Mouse (Mus musculus) spleen, adult 2 months (tissue): Measurements from ENCODE around the gene Dguok. TPM values are rescaled to one million over a fixed set of nuclear protein-coding genes. Genes with fewer than 3 reads are reported as not detected.

Experiments used
- DNase-seq, 2 experiments: peaks; one replicate each; pipeline versions ENCODE4 v3.0.0 to v3.0.0-alpha.2; 2012 to 2021; ENCODE audit warnings: low spot score in 2 of 2, low read depth in 1 of 2
- H3K27ac ChIP-seq: fragments of 200-500 bp; 2 replicates; pipeline ENCODE4 v1.5.1; 2012; ENCODE audit warnings: low read length, inconsistent platforms; ENCODE audit not compliant: insufficient read depth
- H3K27me3 ChIP-seq: fragments of 200-500 bp; 2 replicates; pipeline ENCODE4 v1.6.1; 2012; ENCODE audit warnings: mild to moderate bottlenecking, moderate library complexity, low read length, inconsistent platforms; ENCODE audit not compliant: control insufficient read depth, insufficient read depth
- H3K36me3 ChIP-seq: fragments of 200-500 bp; 2 replicates; pipeline ENCODE4 v1.6.1; 2012; ENCODE audit warnings: mild to moderate bottlenecking, low read length, inconsistent platforms; ENCODE audit not compliant: control insufficient read depth, insufficient read depth
- H3K4me1 ChIP-seq: fragments of 200-500 bp; 2 replicates; pipeline ENCODE4 v1.6.1; 2011; ENCODE audit warnings: inconsistent platforms; ENCODE audit not compliant: control insufficient read depth, insufficient read depth, insufficient read length
- H3K4me3 ChIP-seq: fragments of 200-500 bp; 2 replicates; pipeline ENCODE4 v1.5.1; 2011; ENCODE audit warnings: mild to moderate bottlenecking, inconsistent platforms; ENCODE audit not compliant: insufficient read depth, insufficient read length; ENCODE audit errors: extremely low read depth
- CTCF ChIP-seq: fragments of 200-500 bp; IDR thresholded peaks from 2 replicates; pipeline ENCODE4 v1.5.1; 2011; ENCODE audit warnings: mild to moderate bottlenecking, inconsistent platforms; ENCODE audit not compliant: insufficient read depth, insufficient read length, insufficient replicate concordance; ENCODE audit errors: extremely low read depth
- POLR2A ChIP-seq: fragments of 200-500 bp; IDR thresholded peaks from 2 replicates; pipeline ENCODE4 v1.6.1; 2011; ENCODE audit warnings: low read depth, low read length, inconsistent platforms
- WGBS: fragments of 180-500 bp; shearing (Covaris S2); methylation state at CpG from one replicate; pipeline ENCODE4 v1.1.7; 2018; 5-methylcytosine and 5-hydroxymethylcytosine counted together
- polyA plus RNA-seq: library from polyadenylated mRNA; depleted of rRNA; stranded (reverse); fragments of >200 nt; gene quantifications from 2 replicates; pipeline ENCODE4 v1.2.3, GENCODE M21; 2012

The Dguok gene
- polyA plus RNA-seq, 1 experiment: 41.8 TPM

DNA sequence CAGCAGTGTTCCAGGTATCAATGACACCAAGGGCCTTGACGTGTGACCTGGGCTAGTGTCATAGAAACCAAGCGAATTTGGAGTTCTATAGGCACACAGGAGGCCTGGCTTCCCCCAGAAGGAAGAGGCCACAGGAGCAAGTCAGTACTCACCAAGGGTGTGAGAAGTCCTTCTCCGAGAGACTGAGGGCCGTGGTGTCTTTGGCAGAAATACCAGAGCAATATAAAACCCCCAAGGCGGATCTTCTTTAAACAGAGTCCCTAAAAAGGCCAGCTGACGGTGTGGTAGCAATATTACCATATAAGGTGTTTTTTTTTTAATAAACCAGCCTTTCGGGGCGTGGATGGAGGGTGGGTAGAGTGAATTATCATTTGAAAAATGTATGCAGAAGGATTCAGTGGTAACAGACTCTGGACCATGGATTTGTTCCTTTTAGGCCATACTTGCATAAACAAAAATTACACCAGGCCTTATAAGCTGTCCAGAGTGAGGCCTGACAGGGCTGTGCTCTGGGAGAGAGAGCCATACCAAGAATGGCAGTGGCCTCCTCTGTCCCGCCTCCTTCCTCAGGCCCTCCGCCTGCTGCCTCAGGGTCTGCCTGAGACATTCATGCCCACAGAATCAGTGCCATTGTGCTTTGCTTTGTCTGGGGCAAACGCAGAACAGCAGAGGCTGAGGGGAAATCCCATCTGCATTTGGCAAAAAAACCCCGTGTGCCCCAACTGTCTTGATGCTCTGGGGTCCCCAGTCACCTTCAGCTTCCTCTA, 29.4 kb upstream of the Dguok start, which contains the start of gene Actg2:
TSS of gene Actg2 (minus strand) at position 238 of the 767 bp plus-strand sequence.
- Histone ChIP-seq H3K36me3 (no peaks in the 10 kb centered on the region), H3K27ac (no peak within 1 kb of the TSS), H3K4me1 (no peaks in the 10 kb centered on the region), H3K4me3 (no peak within 1 kb of the TSS), H3K27me3 (no peaks in the 10 kb centered on the region)
- no peak for DNase-seq
- 70% methylated on average over 12 of the region's 12 CpGs for WGBS
- TF ChIP-seq POLR2A (no peak), CTCF (no peak)

DNA sequence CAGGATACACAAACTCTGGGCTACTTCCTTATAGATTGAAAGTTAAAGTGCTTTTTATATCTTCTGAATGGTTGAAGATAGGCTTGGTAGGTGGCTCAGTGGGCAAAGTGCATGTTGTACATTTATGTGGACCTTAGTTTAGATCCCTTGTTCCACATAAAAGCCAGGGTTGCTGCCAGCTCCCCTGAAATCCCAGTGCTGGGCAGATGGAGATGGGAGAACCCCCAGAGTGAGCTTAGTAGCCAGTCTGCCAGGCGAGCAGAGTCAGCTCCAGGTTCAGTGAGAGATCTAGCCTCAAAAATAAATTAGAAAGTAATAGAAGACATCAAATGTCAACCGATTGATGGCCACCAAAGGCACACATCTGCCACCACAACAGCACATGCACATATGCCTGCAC, 25.8 kb upstream of the Dguok start:
- no peak for TF ChIP-seq CTCF
- no peak for TF ChIP-seq POLR2A
- no peaks in the 10 kb centered on the region for H3K4me1 ChIP-seq
- H3K4me3 ChIP-seq: no peak overlapping the region
- H3K36me3 ChIP-seq: no peaks in the 10 kb centered on the region
- no peak overlapping the region for H3K27ac ChIP-seq
- no peaks in the 10 kb centered on the region for H3K27me3 ChIP-seq
- 77% methylated on average over 2 of the region's 2 CpGs for WGBS
- DNase-seq: no peak

DNA sequence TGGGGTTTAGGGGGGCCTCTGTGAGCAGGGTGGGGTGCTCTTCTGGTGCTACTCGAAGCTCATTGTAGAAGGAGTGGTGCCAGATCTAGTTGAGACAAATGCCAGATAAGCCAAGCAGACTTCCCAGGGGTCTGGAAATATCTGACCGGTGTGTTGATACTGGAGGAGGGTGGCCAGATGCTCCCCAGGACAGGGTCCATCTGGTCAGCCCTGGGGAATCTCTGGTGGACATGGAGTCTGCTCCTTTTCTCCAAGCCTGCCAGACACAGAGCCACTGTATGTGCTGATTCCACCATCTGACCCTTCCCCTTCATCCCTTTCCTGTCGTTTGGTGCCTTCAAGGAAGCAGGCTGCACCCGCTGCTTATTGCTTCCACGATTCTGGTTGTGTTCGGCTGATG, 16.4 kb upstream of the Dguok start:
- no peak for TF ChIP-seq POLR2A
- TF ChIP-seq CTCF: no peak
- 74% methylated on average over 6 of the region's 6 CpGs for WGBS
- Histone ChIP-seq H3K4me1 (no peaks in the 10 kb centered on the region), H3K27ac (no peak overlapping the region), H3K27me3 (no peaks in the 10 kb centered on the region), H3K36me3 (no peaks in the 10 kb centered on the region), H3K4me3 (no peak overlapping the region)
- DNase-seq: no peak

DNA sequence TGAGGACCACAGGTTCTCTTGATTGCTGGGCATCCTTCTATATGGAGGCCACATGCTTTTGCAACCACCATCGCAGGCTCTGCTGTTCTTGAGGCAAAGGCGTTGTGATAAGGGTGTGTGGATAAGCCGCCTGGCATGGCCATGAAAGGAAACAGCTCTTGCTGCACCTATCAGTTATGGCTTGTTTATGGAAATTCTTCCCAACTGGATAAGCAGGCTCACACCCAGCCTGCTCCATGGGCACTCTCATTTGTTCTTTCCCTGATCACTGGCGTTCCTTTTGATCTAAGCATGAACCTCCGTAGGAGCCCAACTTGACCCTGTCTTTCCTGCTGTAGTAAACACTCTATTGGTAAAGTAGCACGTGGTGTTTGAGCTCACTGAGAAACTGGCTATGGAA, 15.0 kb upstream of the Dguok start:
- WGBS: 77% methylated on average over 6 of the region's 6 CpGs

DNA sequence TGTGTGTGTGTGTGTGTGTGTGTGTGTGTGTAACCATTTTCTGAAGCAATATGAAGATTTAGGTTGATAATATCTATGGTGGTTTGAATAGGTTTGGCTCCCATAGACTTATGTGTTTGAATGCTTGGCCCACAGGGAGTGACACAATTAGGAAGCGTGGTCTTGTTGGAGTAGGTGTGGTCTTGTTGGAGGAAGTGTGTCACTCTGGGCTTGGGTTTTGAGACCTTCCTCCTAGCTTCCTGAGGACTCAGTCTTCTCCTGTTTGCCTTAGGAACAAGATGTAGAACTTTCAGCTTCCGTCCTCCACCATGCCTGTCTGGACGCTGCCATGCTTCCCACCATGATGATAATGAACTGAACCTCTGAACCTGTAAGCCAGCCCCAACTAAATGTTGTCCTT, 11.9 kb upstream of the Dguok start:
- no peaks in the 10 kb centered on the region for H3K27me3 ChIP-seq
- no peaks in the 10 kb centered on the region for H3K4me1 ChIP-seq
- H3K4me3 ChIP-seq: no peak overlapping the region
- TF ChIP-seq POLR2A (no peak), CTCF (no peak)
- 61% methylated on average over 3 of the region's 3 CpGs for WGBS
- H3K27ac ChIP-seq: no peak overlapping the region
- no peak for DNase-seq
- no peaks in the 10 kb centered on the region for H3K36me3 ChIP-seq

More for the DNA sequence above, 15.0 kb upstream of the Dguok start:
- H3K4me3 ChIP-seq: no peak overlapping the region
- no peak overlapping the region for H3K27ac ChIP-seq
- H3K4me1 ChIP-seq: no peaks in the 10 kb centered on the region
- no peaks in the 10 kb centered on the region for H3K27me3 ChIP-seq
- H3K36me3 ChIP-seq: no peaks in the 10 kb centered on the region
- no peak for TF ChIP-seq POLR2A
- TF ChIP-seq CTCF: no peak
- DNase-seq: no peak

DNA sequence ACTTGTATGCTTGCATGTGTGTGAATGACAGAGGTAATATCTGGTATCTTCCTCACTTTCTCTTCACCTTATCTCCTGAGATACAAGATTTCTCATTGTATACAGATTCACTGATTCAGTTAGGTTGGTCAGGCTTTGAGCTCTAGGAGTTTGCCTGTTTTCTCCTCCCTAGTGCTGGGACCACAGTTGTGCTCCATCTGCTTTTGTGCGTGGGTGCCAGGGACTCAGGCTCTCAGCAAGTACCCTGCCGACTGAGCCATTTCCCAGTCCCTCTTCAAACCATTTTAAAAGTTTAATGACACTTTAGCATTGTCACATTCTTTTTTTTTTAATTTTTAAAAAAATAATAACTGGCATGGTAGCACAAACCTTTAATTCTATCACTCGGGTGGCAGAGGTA, 8.4 kb upstream of the Dguok start:
- H3K36me3 ChIP-seq: no peaks in the 10 kb centered on the region
- no peaks in the 10 kb centered on the region for H3K27me3 ChIP-seq
- no peak overlapping the region for H3K4me3 ChIP-seq
- no peaks in the 10 kb centered on the region for H3K4me1 ChIP-seq
- H3K27ac ChIP-seq: no peak overlapping the region
- DNase-seq: no peak
- TF ChIP-seq POLR2A: no peak
- TF ChIP-seq CTCF: no peak
- 83% methylated on average over 3 of the region's 3 CpGs for WGBS

DNA sequence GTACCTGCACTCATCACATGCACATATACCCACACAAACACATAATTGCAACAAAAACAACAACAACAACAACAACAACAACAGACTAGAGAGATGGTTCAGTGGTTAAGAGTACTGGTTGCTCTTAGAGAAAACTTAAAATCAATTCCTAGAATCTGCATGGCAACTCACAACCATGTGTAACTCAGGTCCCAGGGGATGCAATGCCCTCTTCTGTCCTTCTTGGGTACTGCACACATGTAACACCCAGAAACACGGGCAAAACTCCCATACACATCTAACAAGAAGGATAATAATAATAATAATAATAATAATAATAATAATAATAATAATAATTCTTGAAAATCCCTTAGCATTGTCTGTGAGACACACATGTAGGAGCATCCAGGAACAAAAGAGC, 5.7 kb upstream of the Dguok start:
- WGBS: 0% methylated on average over 1 of the region's 1 CpGs
- no peaks in the 10 kb centered on the region for H3K36me3 ChIP-seq
- no peaks in the 10 kb centered on the region for H3K27me3 ChIP-seq
- no peaks in the 10 kb centered on the region for H3K4me1 ChIP-seq
- H3K27ac ChIP-seq: no peak overlapping the region
- TF ChIP-seq CTCF (peak; percentile 65; the same call in 1 of the 2 replicates), POLR2A (no peak)
- H3K4me3 ChIP-seq: no peak overlapping the region
- DNase-seq: peak; percentile 45 to 69
